Mouse (Mus musculus) CH12.LX (cell line): ENCODE measurements around the gene Ffar2.

Experiments used
- BHLHE40 ChIP-seq: IDR thresholded peaks from 2 replicates; pipeline ENCODE4 v1.6.1; 2011; ENCODE audit warnings: mild to moderate bottlenecking, low read depth, low read length, improper control_type of control experiment
- CTCF ChIP-seq, 2 experiments: IDR thresholded peaks in 1 of 2; conservative IDR thresholded peaks in 1 of 2; 2 replicates each; pipeline ENCODE4 v1.5.1; 2011 to 2012; ENCODE audit warnings: low read depth in 2 of 2, low read length in 2 of 2, improper control_type of control experiment in 1 of 2, inconsistent platforms in 1 of 2, mild to moderate bottlenecking in 1 of 2, moderate library complexity in 1 of 2
- E2F4 ChIP-seq: IDR thresholded peaks from 2 replicates; pipeline ENCODE4 v1.6.1; 2011; ENCODE audit warnings: low read depth, low read length, improper control_type of control experiment; ENCODE audit not compliant: insufficient replicate concordance
- EP300 ChIP-seq: IDR thresholded peaks from 2 replicates; pipeline ENCODE4 v1.6.1; 2011; ENCODE audit warnings: low read length, improper control_type of control experiment
- HCFC1 ChIP-seq: IDR thresholded peaks from 2 replicates; pipeline ENCODE4 v1.6.1; 2012; ENCODE audit warnings: low read depth, mild to moderate bottlenecking, inconsistent platforms, low read length, improper control_type of control experiment
- JUN ChIP-seq: IDR thresholded peaks from 2 replicates; pipeline ENCODE4 v1.6.1; 2011; ENCODE audit warnings: low read depth, mild to moderate bottlenecking, low read length, improper control_type of control experiment, moderate library complexity; ENCODE audit not compliant: insufficient read depth
- MXI1 ChIP-seq: IDR thresholded peaks from 2 replicates; pipeline ENCODE4 v1.6.1; 2011; ENCODE audit warnings: mild to moderate bottlenecking, low read depth, low read length, improper control_type of control experiment
- POLR2A ChIP-seq: IDR thresholded peaks from 2 replicates; pipeline ENCODE4 v1.6.1; 2011; ENCODE audit warnings: low read depth, mild to moderate bottlenecking, improper control_type of control experiment, low read length

- TF ChIP-seq E2F4 (no peak), HCFC1 (no peak), POLR2A (no peak), BHLHE40 (no peak), CTCF (conservative IDR thresholded peaks at IDR 0.05 in 1 of 2, IDR thresholded peaks at IDR 0.05 in 1 of 2; ENCODE audit: low read depth in 2 of 2, low read length in 2 of 2) (no peak), JUN (no peak), MXI1 (no peak), EP300 (no peak)
Observed at GRCm38 (mm10) chr7:30791921-30792320, 31.7 kb downstream of the Ffar2 start.
